Mouse (Mus musculus) lung, embryonic 16.5 days (tissue): ENCODE measurements around the gene Dync1i1. TPM values are rescaled to one million over a fixed set of nuclear protein-coding genes. Genes with fewer than 3 reads are reported as not detected.

Source experiments
- ATAC-seq: fragments of 200-750 bp; cut with Nextera tagmentation; 2 replicates; pipeline ENCODE4 v1.8.0; 2017; ENCODE audit warnings: low read depth, mild to moderate bottlenecking, moderate library complexity
- H3K27ac ChIP-seq: fragments of 300-500 bp; sonication (generic); 2 replicates; pipeline ENCODE4 v1.5.1; 2014; ENCODE audit warnings: mild to moderate bottlenecking, control low read depth, low read length
- H3K27me3 ChIP-seq: fragments of 300-500 bp; sonication (generic); 2 replicates; pipeline ENCODE4 v1.6.1; 2014; ENCODE audit warnings: low read depth, low read length, mixed read lengths; ENCODE audit not compliant: control insufficient read depth, insufficient read depth
- H3K36me3 ChIP-seq: fragments of 300-500 bp; sonication (generic); 2 replicates; pipeline ENCODE4 v1.6.1; 2014; ENCODE audit warnings: low read length; ENCODE audit not compliant: control insufficient read depth, insufficient read depth
- H3K4me1 ChIP-seq: fragments of 300-500 bp; sonication (generic); replicated peaks from 2 replicates; pipeline ENCODE4 v1.6.1; 2014; ENCODE audit warnings: low read length, mixed read lengths; ENCODE audit not compliant: control insufficient read depth, insufficient read depth
- H3K4me2 ChIP-seq: fragments of 300-500 bp; sonication (generic); 2 replicates; pipeline ENCODE4 v1.6.1; 2014; ENCODE audit warnings: low read depth, low read length, control low read depth
- H3K4me3 ChIP-seq: fragments of 300-500 bp; sonication (generic); 2 replicates; pipeline ENCODE4 v1.5.1; 2014; ENCODE audit warnings: mild to moderate bottlenecking, low read length, control low read depth
- H3K9ac ChIP-seq: fragments of 300-500 bp; sonication (generic); 2 replicates; pipeline ENCODE4 v1.6.1; 2014; ENCODE audit warnings: low read length, control low read depth
- H3K9me3 ChIP-seq: fragments of 300-500 bp; sonication (generic); 2 replicates; pipeline ENCODE4 v1.6.1; 2016; ENCODE audit warnings: low read length; ENCODE audit not compliant: control insufficient read depth
- WGBS: fragments of 180-500 bp; shearing (Covaris S2); extraction: QIAGEN DNeasy Blood & Tissue Kit; methylation state at CpG from one replicate; pipeline ENCODE4 v1.1.7; 2014; 5-methylcytosine and 5-hydroxymethylcytosine counted together
- polyA plus RNA-seq: library from polyadenylated mRNA; unstranded; fragments of >200 nt; fragmentation: Nextera tagmentation; extraction: Ambion mirVana; gene quantifications from 2 replicates; pipeline ENCODE4 v1.2.1, GENCODE M21; 2015

Dync1i1 gene
- polyA plus RNA-seq, 1 experiment from 2014 or later = 0.80 TPM

- no peak for ATAC-seq
- H3K4me1 ChIP-seq = no peaks in the 10 kb centered on the region
- 59% methylated on average over 14 of the region's 14 CpGs for whole genome bisulfite sequencing
- no peak overlapping the region for H3K4me3 ChIP-seq
- H3K27ac ChIP-seq = no peak overlapping the region
- no peak overlapping the region for H3K9ac ChIP-seq
- H3K36me3 ChIP-seq = no peaks in the 10 kb centered on the region
- H3K9me3 ChIP-seq = no peaks in the 10 kb centered on the region
- H3K27me3 ChIP-seq = no peaks in the 10 kb centered on the region
- no peak overlapping the region for H3K4me2 ChIP-seq
Measured at GRCm38 (mm10) chr6:5828409-5828974, 103.1 kb downstream of the Dync1i1 start.

GRCm38 (mm10) chr6:5829148-5829547 is 103.7 kb downstream of the Dync1i1 start:
- Histone ChIP-seq H3K27me3 (no peaks in the 10 kb centered on the region), H3K4me2 (no peak overlapping the region), H3K36me3 (no peaks in the 10 kb centered on the region), H3K4me1 (no peaks in the 10 kb centered on the region), H3K9ac (no peak overlapping the region), H3K4me3 (no peak overlapping the region), H3K9me3 (no peaks in the 10 kb centered on the region), H3K27ac (no peak overlapping the region)
- 52% methylated on average over 9 of the region's 9 CpGs for WGBS
- ATAC-seq = no peak

- Histone ChIP-seq H3K4me2 (no peak overlapping the region), H3K9ac (no peak overlapping the region), H3K36me3 (no peaks in the 10 kb centered on the region), H3K4me3 (no peak overlapping the region), H3K27me3 (no peaks in the 10 kb centered on the region), H3K27ac (no peak overlapping the region), H3K4me1 (no peaks in the 10 kb centered on the region), H3K9me3 (no peaks in the 10 kb centered on the region)
- WGBS = 44% methylated on average over 2 of the region's 2 CpGs
- ATAC-seq = no peak
Measured at GRCm38 (mm10) chr6:5830717-5831116, 105.3 kb downstream of the Dync1i1 start.

- no peaks in the 10 kb centered on the region for H3K4me1 ChIP-seq
- 81% methylated on average over 3 of the region's 3 CpGs for WGBS
- no peak overlapping the region for H3K4me2 ChIP-seq
- no peak overlapping the region for H3K4me3 ChIP-seq
- no peaks in the 10 kb centered on the region for H3K36me3 ChIP-seq
- H3K27ac ChIP-seq = no peak overlapping the region
- no peak overlapping the region for H3K9ac ChIP-seq
- no peaks in the 10 kb centered on the region for H3K27me3 ChIP-seq
- no peak for ATAC-seq
- H3K9me3 ChIP-seq = no peaks in the 10 kb centered on the region
Measured at GRCm38 (mm10) chr6:5831233-5831632, 105.8 kb downstream of the Dync1i1 start.

GRCm38 (mm10) chr6:5832838-5833237 is 107.4 kb downstream of the Dync1i1 start:
- no peak for ATAC-seq
- Histone ChIP-seq H3K9ac (no peak overlapping the region), H3K27me3 (no peaks in the 10 kb centered on the region), H3K36me3 (no peaks in the 10 kb centered on the region), H3K27ac (no peak overlapping the region), H3K4me1 (no peaks in the 10 kb centered on the region), H3K9me3 (no peaks in the 10 kb centered on the region), H3K4me3 (no peak overlapping the region), H3K4me2 (no peak overlapping the region)
- WGBS = 96% methylated on average over 2 of the region's 2 CpGs

GRCm38 (mm10) chr6:5842466-5842865 is 117.0 kb downstream of the Dync1i1 start:
- H3K27ac ChIP-seq = no peak overlapping the region
- H3K36me3 ChIP-seq = no peaks in the 10 kb centered on the region
- H3K4me2 ChIP-seq = no peak overlapping the region
- H3K9ac ChIP-seq = no peak overlapping the region
- no peaks in the 10 kb centered on the region for H3K4me1 ChIP-seq
- 70% methylated on average over 5 of the region's 5 CpGs for WGBS
- no peaks in the 10 kb centered on the region for H3K27me3 ChIP-seq
- H3K4me3 ChIP-seq = no peak overlapping the region
- ATAC-seq = no peak
- no peaks in the 10 kb centered on the region for H3K9me3 ChIP-seq

GRCm38 (mm10) chr6:5846154-5846553 is 120.7 kb downstream of the Dync1i1 start:
- Histone ChIP-seq H3K9me3 (no peaks in the 10 kb centered on the region), H3K4me1 (no peaks in the 10 kb centered on the region), H3K27me3 (no peaks in the 10 kb centered on the region), H3K4me2 (no peak overlapping the region), H3K4me3 (no peak overlapping the region), H3K36me3 (no peaks in the 10 kb centered on the region), H3K27ac (no peak overlapping the region), H3K9ac (no peak overlapping the region)
- no peak for ATAC-seq
- WGBS = 95% methylated on average over 5 of the region's 5 CpGs

GRCm38 (mm10) chr6:5854048-5854836 is 128.8 kb downstream of the Dync1i1 start:
- H3K9me3 ChIP-seq = no peaks in the 10 kb centered on the region
- H3K9ac ChIP-seq = no peak overlapping the region
- 81% methylated on average over 12 of the region's 12 CpGs for WGBS
- H3K4me2 ChIP-seq = no peak overlapping the region
- no peak overlapping the region for H3K27ac ChIP-seq
- no peak overlapping the region for H3K4me3 ChIP-seq
- ATAC-seq = no peak
- H3K4me1 ChIP-seq = peaks cover 10% of the 10 kb centered on the region
- H3K36me3 ChIP-seq = no peaks in the 10 kb centered on the region
- H3K27me3 ChIP-seq = no peaks in the 10 kb centered on the region

GRCm38 (mm10) chr6:5855526-5855925 is 130.1 kb downstream of the Dync1i1 start:
- Histone ChIP-seq H3K27me3 (no peaks in the 10 kb centered on the region; the same call in 1 of the 2 replicates), H3K4me2 (no peak overlapping the region), H3K4me3 (no peak overlapping the region), H3K9ac (no peak overlapping the region), H3K9me3 (no peaks in the 10 kb centered on the region), H3K4me1 (peaks cover 16% of the 10 kb centered on the region), H3K27ac (no peak overlapping the region), H3K36me3 (no peaks in the 10 kb centered on the region)
- ATAC-seq = no peak
- 52% methylated on average over 6 of the region's 6 CpGs for WGBS
